Comparison of ENCODE assay signal across 8 mouse cellular contexts in the genomic region with DNA sequence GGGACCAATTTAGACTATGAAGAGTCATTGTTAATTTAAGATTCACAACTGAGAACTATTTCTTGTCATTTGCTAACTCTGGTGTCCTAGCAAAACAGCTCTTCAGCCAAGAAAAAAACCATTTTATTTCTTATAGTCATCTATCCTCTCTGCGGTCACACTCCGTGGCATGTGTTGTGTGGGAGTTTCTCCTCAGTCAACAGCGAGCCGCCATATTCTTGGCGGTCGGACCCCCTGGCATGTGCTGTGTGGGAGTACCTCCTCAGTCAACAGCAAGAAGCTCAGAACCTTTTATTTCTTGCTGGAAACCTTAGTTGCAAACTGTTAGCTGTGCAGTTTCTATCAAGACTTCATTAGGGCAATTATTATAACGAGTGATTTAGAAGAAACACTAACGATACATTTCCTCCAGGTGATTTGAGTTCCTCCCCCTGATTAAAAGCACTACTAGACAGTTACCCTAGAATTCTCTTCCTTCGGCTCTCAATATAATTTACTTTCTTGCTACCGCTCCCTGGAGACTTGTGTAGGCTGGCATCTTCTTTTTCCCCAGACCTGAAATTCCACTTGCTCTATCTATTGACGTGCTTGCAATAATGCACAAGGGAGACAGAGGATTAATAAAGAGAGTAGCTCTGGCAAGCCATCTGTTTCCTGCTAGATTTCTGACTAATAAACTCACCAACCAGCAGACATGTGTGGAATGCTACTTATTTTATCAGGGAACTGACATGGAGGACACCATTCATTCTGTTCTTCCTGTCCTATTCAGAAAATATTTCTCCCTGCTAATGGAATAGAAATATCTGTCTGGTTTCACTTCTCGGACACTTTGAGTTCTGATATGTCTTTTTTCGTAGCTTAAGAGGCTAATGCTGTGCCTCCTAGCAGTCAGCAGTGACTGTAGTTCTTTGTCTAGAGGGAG.
A peak's percentile ranks its signal among the peaks of the same experiment; 100 is the strongest.
DNase-seq lines count a peak whose midpoint lies in the region; ATAC-seq and TF ChIP-seq lines count a peak whose summit lies in the region.
"Had no signal": no experiment of that assay in that cellular context is flagged by ENCODE, and none has a peak within 500 bp of the region (broad histone marks: within the 10 kb centered on the region; RNA-seq: fewer than 3 reads in every experiment).

No protein-coding gene starts in this region.

- TF ChIP-seq EP300 in lung, postnatal 0 days (IDR thresholded peaks at IDR 0.05): no peak

- no peaks in the 10 kb centered on the region for H3K36me3 ChIP-seq in lung, embryonic 16.5 days (ENCODE audit: control insufficient read depth, insufficient read depth, low read length)
- H3K36me3 ChIP-seq in lung, postnatal 0 days (ENCODE audit: insufficient read depth, low read length): no peaks in the 10 kb centered on the region
- H3K36me3 ChIP-seq in hindbrain, embryonic 15.5 days: no peaks in the 10 kb centered on the region

- WGBS in lung, embryonic 16.5 days: 73% methylated on average over 13 of the region's 13 CpGs
- 72% methylated on average over 13 of the region's 13 CpGs for WGBS in lung, postnatal 0 days
- WGBS in hindbrain, embryonic 15.5 days: 63% methylated on average over 13 of the region's 13 CpGs

- no peaks in the 10 kb centered on the region for H3K27me3 ChIP-seq in lung, embryonic 16.5 days (ENCODE audit: control insufficient read depth, insufficient read depth, low read depth, low read length)
- H3K27me3 ChIP-seq in lung, postnatal 0 days (replicated peaks; ENCODE audit: insufficient read depth, low read length): no peaks in the 10 kb centered on the region
- no peaks in the 10 kb centered on the region for H3K27me3 ChIP-seq in hindbrain, embryonic 15.5 days
- H3K27me3 ChIP-seq: megakaryocyte, embryonic 14.5 days had no signal

- H3K9me3 ChIP-seq in lung, embryonic 16.5 days (ENCODE audit: control insufficient read depth, low read length): no peaks in the 10 kb centered on the region
- H3K9me3 ChIP-seq in lung, postnatal 0 days (ENCODE audit: low read length): no peaks in the 10 kb centered on the region
- no peaks in the 10 kb centered on the region for H3K9me3 ChIP-seq in hindbrain, embryonic 15.5 days

- TF ChIP-seq CTCF in lung, postnatal 0 days (IDR thresholded peaks at IDR 0.05): no peak

- no peak overlapping the region for H3K4me3 ChIP-seq in lung, embryonic 16.5 days (ENCODE audit: low read length)
- H3K4me3 ChIP-seq in lung, postnatal 0 days (ENCODE audit: low read depth, low read length): no peak overlapping the region
- H3K4me3 ChIP-seq in hindbrain, embryonic 15.5 days: no peak overlapping the region
- H3K4me3 ChIP-seq: megakaryocyte, embryonic 14.5 days had no signal

- H3K9ac ChIP-seq in lung, embryonic 16.5 days (ENCODE audit: low read length): no peak overlapping the region
- no peak overlapping the region for H3K9ac ChIP-seq in lung, postnatal 0 days (replicated peaks; ENCODE audit: low read depth)
- H3K9ac ChIP-seq in hindbrain, embryonic 15.5 days: no peak overlapping the region

- H3K27ac ChIP-seq in lung, embryonic 16.5 days (ENCODE audit: low read length): peak overlapping the region; percentile 27; the same call in 1 of the 2 replicates
- H3K27ac ChIP-seq in lung, postnatal 0 days (ENCODE audit: low read length): no peak overlapping the region
- H3K27ac ChIP-seq in hindbrain, embryonic 15.5 days (replicated peaks): peak overlapping the region; percentile 43

- peaks cover 7% of the 10 kb centered on the region for H3K4me1 ChIP-seq in lung, embryonic 16.5 days (replicated peaks; ENCODE audit: control insufficient read depth, insufficient read depth, low read length)
- H3K4me1 ChIP-seq in lung, postnatal 0 days (ENCODE audit: insufficient read depth, low read depth, low read length): no peaks in the 10 kb centered on the region
- H3K4me1 ChIP-seq in hindbrain, embryonic 15.5 days (replicated peaks): peaks cover 17% of the 10 kb centered on the region
- H3K4me1 ChIP-seq: megakaryocyte, embryonic 14.5 days had no signal

- DNase-seq in lung, postnatal 0 days (ENCODE audit: low spot score): no peak
- peak; percentile 79 to 84 for DNase-seq in layer of hippocampus, postnatal 36 days
- DNase-seq in right cerebral cortex, postnatal 14 days: peak; percentile 75
- DNase-seq in urinary bladder, postnatal 4 days (ENCODE audit: low spot score in 2 of 2): no peak
- DNase-seq in lung, postnatal 36 days: no peak

- 0 out of 2 replicates have a peak, but pooled peaks have one; percentile 12 for ATAC-seq in lung, embryonic 16.5 days (ENCODE audit: low read depth)
- ATAC-seq in lung, postnatal 0 days: no peak
- no peak for ATAC-seq in hindbrain, embryonic 15.5 days (ENCODE audit: low FRiP score, low read depth)

- no peak overlapping the region for H3K4me2 ChIP-seq in lung, embryonic 16.5 days (ENCODE audit: low read depth, low read length)
- H3K4me2 ChIP-seq in lung, postnatal 0 days (replicated peaks; ENCODE audit: low read depth, low read length): no peak overlapping the region
- no peak overlapping the region for H3K4me2 ChIP-seq in hindbrain, embryonic 15.5 days

Comparison
In these comparisons a context has a peak if more than half of its experiments do, and no peak if none do; other contexts are left out.
1. DNase-seq: peak in layer of hippocampus, postnatal 36 days (2 of 2) and right cerebral cortex, postnatal 14 days (single experiment); none in lung, postnatal 0 days (single experiment), urinary bladder, postnatal 4 days (0 of 2) and lung, postnatal 36 days (single experiment).